Mouse (Mus musculus): ENCODE measurements at regions not wholly inside any gene's neighbourhood (a gene's known extent, or its start where the extent isn't known, plus 50 kb on each side); places are given as distances from the start of the nearest gene placed in this dataset.

- H3K79me2 ChIP-seq (replicated peaks; ENCODE audit: control insufficient read depth, insufficient read depth, low read length), result no peaks in the 10 kb centered on the region
- no peak overlapping the region for H3K9ac ChIP-seq (ENCODE audit: low read depth, low read length)
- DNase-seq, result no peak
- no peak overlapping the region for H3K27ac ChIP-seq
- TF ChIP-seq EP300 (IDR thresholded peaks at IDR 0.05; ENCODE audit: insufficient read depth, low read depth, low read length) (no peak), CTCF (IDR thresholded peaks at IDR 0.05) (no peak), POLR2A (IDR thresholded peaks at IDR 0.05; ENCODE audit: insufficient read depth, low read depth, low read length) (no peak)
- 75% methylated on average over 4 of the region's 4 CpGs for WGBS
- intact Hi-C loops (cut with DNase I), result no loop called here
- H3K4me3 ChIP-seq, result no peak overlapping the region
- H3K36me3 ChIP-seq (ENCODE audit: control insufficient read depth, insufficient read depth, low read length), result no peaks in the 10 kb centered on the region
- no peaks in the 10 kb centered on the region for H3K27me3 ChIP-seq (ENCODE audit: control insufficient read depth, insufficient read depth, low read length)
- H3K4me1 ChIP-seq (ENCODE audit: control insufficient read depth, insufficient read depth, low read length), result no peaks in the 10 kb centered on the region
These were observed 92.0 kb downstream of the Ddx3x start for GRCm38 (mm10) chrX:13372752-13373151.

DNA sequence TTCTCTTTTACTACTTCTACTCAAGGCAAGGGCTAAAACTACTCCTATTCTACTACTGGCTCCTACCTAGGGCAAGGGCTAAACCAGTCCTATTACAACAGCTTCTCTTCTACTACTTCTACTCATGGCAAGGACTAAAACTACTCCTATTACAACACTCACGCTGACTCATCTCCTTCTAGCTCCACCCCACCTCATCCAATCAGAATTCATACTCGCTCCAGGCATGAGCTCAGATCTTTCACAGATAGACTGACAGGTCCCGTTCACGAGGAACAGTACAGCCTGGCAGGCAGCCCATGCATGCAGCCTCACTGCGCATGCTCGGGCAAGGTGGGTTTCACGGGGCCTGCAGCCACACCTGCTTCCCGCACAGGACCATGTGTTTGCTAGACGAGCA lies 79.6 kb upstream of the Nyx start:
- TF ChIP-seq EP300 (IDR thresholded peaks at IDR 0.05; ENCODE audit: insufficient read depth, low read depth, low read length) (no peak), CTCF (IDR thresholded peaks at IDR 0.05) (no peak), POLR2A (IDR thresholded peaks at IDR 0.05; ENCODE audit: insufficient read depth, low read depth, low read length) (no peak)
- no peak for DNase-seq
- no peaks in the 10 kb centered on the region for H3K79me2 ChIP-seq (replicated peaks; ENCODE audit: control insufficient read depth, insufficient read depth, low read length)
- WGBS, result 74% methylated on average over 9 of the region's 9 CpGs
- no peak overlapping the region for H3K4me3 ChIP-seq
- intact Hi-C loops (cut with DNase I), result no loop called here
- H3K27me3 ChIP-seq (ENCODE audit: control insufficient read depth, insufficient read depth, low read length), result no peaks in the 10 kb centered on the region
- no peak overlapping the region for H3K9ac ChIP-seq (ENCODE audit: low read depth, low read length)
- H3K4me1 ChIP-seq (ENCODE audit: control insufficient read depth, insufficient read depth, low read length), result no peaks in the 10 kb centered on the region
- no peak overlapping the region for H3K27ac ChIP-seq
- H3K36me3 ChIP-seq (ENCODE audit: control insufficient read depth, insufficient read depth, low read length), result no peaks in the 10 kb centered on the region

- H3K36me3 ChIP-seq (ENCODE audit: control insufficient read depth, insufficient read depth, low read length), result no peaks in the 10 kb centered on the region
- no peak overlapping the region for H3K9ac ChIP-seq (ENCODE audit: low read depth, low read length)
- no peak overlapping the region for H3K4me3 ChIP-seq
- intact Hi-C loops (cut with DNase I), result no loop called here
- no peaks in the 10 kb centered on the region for H3K27me3 ChIP-seq (ENCODE audit: control insufficient read depth, insufficient read depth, low read length)
- H3K27ac ChIP-seq, result no peak overlapping the region
- DNase-seq, result no peak
- TF ChIP-seq EP300 (IDR thresholded peaks at IDR 0.05; ENCODE audit: insufficient read depth, low read depth, low read length) (no peak), CTCF (IDR thresholded peaks at IDR 0.05) (no peak), POLR2A (IDR thresholded peaks at IDR 0.05; ENCODE audit: insufficient read depth, low read depth, low read length) (no peak)
- no peaks in the 10 kb centered on the region for H3K4me1 ChIP-seq (ENCODE audit: control insufficient read depth, insufficient read depth, low read length)
- H3K79me2 ChIP-seq (replicated peaks; ENCODE audit: control insufficient read depth, insufficient read depth, low read length), result no peaks in the 10 kb centered on the region
These were observed 67.4 kb upstream of the Nyx start for GRCm38 (mm10) chrX:13398466-13398865.

DNA sequence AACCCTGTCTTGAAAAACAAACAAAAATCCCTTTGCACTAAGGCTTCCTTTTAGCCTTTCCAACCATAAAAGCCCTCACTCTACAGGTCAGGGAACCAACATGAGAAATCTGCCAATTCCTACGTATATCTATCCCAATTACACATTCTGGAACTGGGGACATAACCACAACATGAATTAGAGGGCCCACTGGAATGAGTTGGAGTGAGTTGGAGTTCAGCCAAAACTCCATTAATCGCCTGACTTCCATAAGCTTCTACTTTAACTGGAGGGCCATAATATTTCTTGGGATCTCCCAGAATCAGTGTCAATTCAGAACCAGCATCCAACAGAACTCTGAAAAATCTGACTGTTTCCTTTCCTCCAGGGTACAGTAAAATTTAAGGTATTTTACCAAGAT lies 53.2 kb upstream of the Nyx start:
- DNase-seq, result no peak
- no peaks in the 10 kb centered on the region for H3K4me1 ChIP-seq (ENCODE audit: control insufficient read depth, insufficient read depth, low read length)
- no peak overlapping the region for H3K27ac ChIP-seq
- intact Hi-C loops (cut with DNase I), result no loop called here
- H3K36me3 ChIP-seq (ENCODE audit: control insufficient read depth, insufficient read depth, low read length), result no peaks in the 10 kb centered on the region
- no peaks in the 10 kb centered on the region for H3K27me3 ChIP-seq (ENCODE audit: control insufficient read depth, insufficient read depth, low read length)
- no peak overlapping the region for H3K4me3 ChIP-seq
- TF ChIP-seq EP300 (IDR thresholded peaks at IDR 0.05; ENCODE audit: insufficient read depth, low read depth, low read length) (no peak), POLR2A (IDR thresholded peaks at IDR 0.05; ENCODE audit: insufficient read depth, low read depth, low read length) (no peak), CTCF (IDR thresholded peaks at IDR 0.05) (no peak)
- WGBS, result 71% methylated on average over 2 of the region's 2 CpGs
- H3K9ac ChIP-seq (ENCODE audit: low read depth, low read length), result no peak overlapping the region
- no peaks in the 10 kb centered on the region for H3K79me2 ChIP-seq (replicated peaks; ENCODE audit: control insufficient read depth, insufficient read depth, low read length)

DNA sequence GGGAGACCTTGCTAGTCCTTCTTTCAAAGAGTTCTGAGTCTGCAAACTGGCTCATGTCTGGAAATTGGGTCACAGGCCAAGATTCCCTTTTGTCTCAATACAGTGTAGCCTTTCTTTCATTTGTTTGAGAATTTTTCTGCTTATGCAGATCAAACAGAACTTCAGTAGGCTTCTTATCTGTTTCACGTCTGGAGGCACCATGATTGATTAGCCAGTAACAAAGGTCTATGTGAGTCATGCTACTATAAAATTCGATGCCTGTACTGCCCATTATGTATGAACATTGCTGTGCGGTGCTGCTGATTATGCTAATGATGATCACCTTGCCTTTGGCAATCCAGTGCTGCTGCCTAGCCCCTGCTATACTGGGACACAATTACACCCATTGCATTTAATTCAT lies 52.8 kb upstream of the Nyx start:
- Histone ChIP-seq H3K36me3 (ENCODE audit: control insufficient read depth, insufficient read depth, low read length) (no peaks in the 10 kb centered on the region), H3K79me2 (replicated peaks; ENCODE audit: control insufficient read depth, insufficient read depth, low read length) (no peaks in the 10 kb centered on the region), H3K9ac (ENCODE audit: low read depth, low read length) (no peak overlapping the region), H3K27me3 (ENCODE audit: control insufficient read depth, insufficient read depth, low read length) (no peaks in the 10 kb centered on the region), H3K4me1 (ENCODE audit: control insufficient read depth, insufficient read depth, low read length) (no peaks in the 10 kb centered on the region), H3K4me3 (no peak overlapping the region), H3K27ac (no peak overlapping the region)
- no peak for DNase-seq
- intact Hi-C loops (cut with DNase I), result no loop called here
- 66% methylated on average over 3 of the region's 3 CpGs for WGBS
- TF ChIP-seq POLR2A (IDR thresholded peaks at IDR 0.05; ENCODE audit: insufficient read depth, low read depth, low read length) (no peak), EP300 (IDR thresholded peaks at IDR 0.05; ENCODE audit: insufficient read depth, low read depth, low read length) (no peak), CTCF (IDR thresholded peaks at IDR 0.05) (no peak)

Data from heart, adult 2 months (tissue).